Mouse (Mus musculus): ENCODE results near the gene Ctla4. TPM values are rescaled to one million over a fixed set of nuclear protein-coding genes. Genes with fewer than 3 reads are reported as not detected.
A peak's percentile ranks its signal among the peaks of the same experiment; 100 is the strongest.

Gene Ctla4
- polyA plus RNA-seq, 1 experiment from 2014 or later = not detected

GRCm38 (mm10) chr1:60861431-60861830, 25.4 kb upstream of the Ctla4 start:
- 84% methylated on average over 5 of the region's 5 CpGs for WGBS
- no peaks in the 10 kb centered on the region for H3K36me3 ChIP-seq (ENCODE audit: control insufficient read depth, insufficient read depth, low read length)
- DNase-seq (ENCODE audit: low spot score, missing footprints) (no peak), ATAC-seq (ENCODE audit: low FRiP score) (no peak)
- no peaks in the 10 kb centered on the region for H3K9me3 ChIP-seq (ENCODE audit: control insufficient read depth, low read length)
- no peak overlapping the region; the same call in 1 of the 2 replicates for H3K27ac ChIP-seq (ENCODE audit: low read depth, low read length)
- H3K9ac ChIP-seq (ENCODE audit: low read length) = no peak overlapping the region
- H3K4me2 ChIP-seq = no peak overlapping the region
- H3K4me3 ChIP-seq (ENCODE audit: low read depth, low read length) = no peak overlapping the region
- no peaks in the 10 kb centered on the region; the same call in 1 of the 2 replicates for H3K4me1 ChIP-seq (ENCODE audit: control insufficient read depth, insufficient read depth, low read length)
- H3K27me3 ChIP-seq (ENCODE audit: control insufficient read depth, insufficient read depth, low read length) = no peaks in the 10 kb centered on the region

- Histone ChIP-seq H3K4me1 (ENCODE audit: control insufficient read depth, insufficient read depth, low read length) (no peaks in the 10 kb centered on the region; the same call in 1 of the 2 replicates), H3K9ac (ENCODE audit: low read length) (no peak overlapping the region), H3K36me3 (ENCODE audit: control insufficient read depth, insufficient read depth, low read length) (no peaks in the 10 kb centered on the region), H3K9me3 (ENCODE audit: control insufficient read depth, low read length) (no peaks in the 10 kb centered on the region), H3K4me3 (ENCODE audit: low read depth, low read length) (no peak overlapping the region), H3K27me3 (ENCODE audit: control insufficient read depth, insufficient read depth, low read length) (no peaks in the 10 kb centered on the region), H3K27ac (ENCODE audit: low read depth, low read length) (no peak overlapping the region), H3K4me2 (no peak overlapping the region)
- DNase-seq (ENCODE audit: low spot score, missing footprints) = no peak
- 83% methylated on average over 3 of the region's 3 CpGs for WGBS
- no peak for ATAC-seq (ENCODE audit: low FRiP score)
Measured at GRCm38 (mm10) chr1:60862510-60862909, 24.3 kb upstream of the Ctla4 start.

GRCm38 (mm10) chr1:60862951-60863461, 23.8 kb upstream of the Ctla4 start:
- Histone ChIP-seq H3K9me3 (ENCODE audit: control insufficient read depth, low read length) (no peaks in the 10 kb centered on the region), H3K27ac (ENCODE audit: low read depth, low read length) (no peak overlapping the region), H3K9ac (ENCODE audit: low read length) (no peak overlapping the region), H3K4me2 (no peak overlapping the region), H3K4me3 (ENCODE audit: low read depth, low read length) (no peak overlapping the region), H3K4me1 (ENCODE audit: control insufficient read depth, insufficient read depth, low read length) (no peaks in the 10 kb centered on the region; the same call in 1 of the 2 replicates), H3K36me3 (ENCODE audit: control insufficient read depth, insufficient read depth, low read length) (no peaks in the 10 kb centered on the region), H3K27me3 (ENCODE audit: control insufficient read depth, insufficient read depth, low read length) (no peaks in the 10 kb centered on the region)
- DNase-seq (ENCODE audit: low spot score, missing footprints) (no peak), ATAC-seq (ENCODE audit: low FRiP score) (no peak)
- WGBS = 61% methylated on average over 13 of the region's 13 CpGs

DNA sequence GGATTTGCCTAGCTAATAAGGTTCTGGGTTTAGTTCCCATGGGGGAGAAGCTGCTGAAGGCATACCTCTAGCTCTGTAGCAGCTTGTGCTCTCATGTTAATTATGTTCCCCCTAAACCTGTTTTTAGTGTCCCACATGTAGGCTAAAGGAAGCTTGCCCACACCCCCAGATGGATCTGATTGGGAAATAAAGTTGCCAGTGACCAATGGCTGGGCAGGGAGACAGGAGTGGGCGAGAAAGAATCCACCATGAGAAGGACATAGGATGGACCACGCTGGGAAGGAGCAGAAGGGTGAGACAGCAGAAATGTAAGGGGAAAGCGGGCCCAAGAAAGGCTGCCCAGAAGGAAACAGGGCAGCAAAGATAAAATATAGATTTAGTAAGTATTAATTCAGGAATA, 23.1 kb upstream of the Ctla4 start:
- Histone ChIP-seq H3K4me2 (no peak overlapping the region), H3K36me3 (ENCODE audit: control insufficient read depth, insufficient read depth, low read length) (no peaks in the 10 kb centered on the region), H3K27me3 (ENCODE audit: control insufficient read depth, insufficient read depth, low read length) (no peaks in the 10 kb centered on the region), H3K9me3 (ENCODE audit: control insufficient read depth, low read length) (no peaks in the 10 kb centered on the region), H3K4me3 (ENCODE audit: low read depth, low read length) (no peak overlapping the region), H3K9ac (ENCODE audit: low read length) (no peak overlapping the region), H3K27ac (ENCODE audit: low read depth, low read length) (no peak overlapping the region), H3K4me1 (ENCODE audit: control insufficient read depth, insufficient read depth, low read length) (no peaks in the 10 kb centered on the region; the same call in 1 of the 2 replicates)
- WGBS = 78% methylated on average over 3 of the region's 3 CpGs
- ATAC-seq (ENCODE audit: low FRiP score) (no peak), DNase-seq (ENCODE audit: low spot score, missing footprints) (no peak)

- DNase-seq (ENCODE audit: low spot score, missing footprints) (no peak), ATAC-seq (ENCODE audit: low FRiP score) (no peak)
- Histone ChIP-seq H3K27ac (ENCODE audit: low read depth, low read length) (no peak overlapping the region), H3K4me2 (no peak overlapping the region), H3K4me3 (ENCODE audit: low read depth, low read length) (no peak overlapping the region), H3K36me3 (ENCODE audit: control insufficient read depth, insufficient read depth, low read length) (no peaks in the 10 kb centered on the region), H3K27me3 (ENCODE audit: control insufficient read depth, insufficient read depth, low read length) (no peaks in the 10 kb centered on the region), H3K9ac (ENCODE audit: low read length) (no peak overlapping the region), H3K9me3 (ENCODE audit: control insufficient read depth, low read length) (no peaks in the 10 kb centered on the region), H3K4me1 (ENCODE audit: control insufficient read depth, insufficient read depth, low read length) (no peaks in the 10 kb centered on the region; the same call in 1 of the 2 replicates)
- 93% methylated on average over 2 of the region's 2 CpGs for WGBS
Measured at GRCm38 (mm10) chr1:60865167-60865566, 21.6 kb upstream of the Ctla4 start.

DNA sequence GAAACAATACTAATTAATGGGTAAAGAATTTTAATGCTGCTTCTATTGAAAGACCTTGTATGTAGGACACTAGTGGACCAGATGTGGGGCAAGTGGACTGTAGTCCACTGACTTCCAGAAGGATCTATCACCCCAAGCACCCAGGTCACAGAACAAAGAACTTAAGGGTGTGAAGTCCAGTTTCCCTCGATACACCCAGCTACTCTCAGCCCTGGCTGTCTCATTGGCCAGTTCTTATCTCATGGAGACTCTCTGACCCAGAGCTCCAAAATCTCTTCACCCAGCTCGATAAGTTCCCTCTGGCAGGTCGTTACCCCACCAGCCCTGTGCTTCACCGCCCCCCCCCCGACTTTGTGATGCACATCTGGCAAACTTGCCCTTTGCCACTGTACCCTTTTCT, 20.8 kb upstream of the Ctla4 start:
- Histone ChIP-seq H3K36me3 (ENCODE audit: control insufficient read depth, insufficient read depth, low read length) (no peaks in the 10 kb centered on the region), H3K4me1 (ENCODE audit: control insufficient read depth, insufficient read depth, low read length) (no peaks in the 10 kb centered on the region; the same call in 1 of the 2 replicates), H3K9me3 (ENCODE audit: control insufficient read depth, low read length) (no peaks in the 10 kb centered on the region), H3K4me2 (no peak overlapping the region), H3K9ac (ENCODE audit: low read length) (no peak overlapping the region), H3K27ac (ENCODE audit: low read depth, low read length) (no peak overlapping the region), H3K27me3 (ENCODE audit: control insufficient read depth, insufficient read depth, low read length) (no peaks in the 10 kb centered on the region), H3K4me3 (ENCODE audit: low read depth, low read length) (no peak overlapping the region)
- DNase-seq (ENCODE audit: low spot score, missing footprints) (no peak), ATAC-seq (ENCODE audit: low FRiP score) (no peak)
- WGBS = 81% methylated on average over 5 of the region's 5 CpGs

- H3K36me3 ChIP-seq (ENCODE audit: control insufficient read depth, insufficient read depth, low read length) = no peaks in the 10 kb centered on the region
- ATAC-seq (ENCODE audit: low FRiP score) = 0 out of 2 replicates have a peak, but pooled peaks have one; percentile 9
- H3K27ac ChIP-seq (ENCODE audit: low read depth, low read length) = no peak overlapping the region
- no peaks in the 10 kb centered on the region for H3K9me3 ChIP-seq (ENCODE audit: control insufficient read depth, low read length)
- peak; percentile 91 for DNase-seq (ENCODE audit: low spot score, missing footprints)
- no peak overlapping the region for H3K4me3 ChIP-seq (ENCODE audit: low read depth, low read length)
- no peak overlapping the region for H3K4me2 ChIP-seq
- no peaks in the 10 kb centered on the region for H3K4me1 ChIP-seq (ENCODE audit: control insufficient read depth, insufficient read depth, low read length)
- no peak overlapping the region for H3K9ac ChIP-seq (ENCODE audit: low read length)
- no peaks in the 10 kb centered on the region for H3K27me3 ChIP-seq (ENCODE audit: control insufficient read depth, insufficient read depth, low read length)
- WGBS = 67% methylated on average over 17 of the region's 17 CpGs
Measured at GRCm38 (mm10) chr1:60868333-60869277, 18.2 kb upstream of the Ctla4 start.

GRCm38 (mm10) chr1:60875267-60875666, 11.5 kb upstream of the Ctla4 start:
- no peak for ATAC-seq (ENCODE audit: low FRiP score)
- no peak overlapping the region for H3K9ac ChIP-seq (ENCODE audit: low read length)
- WGBS = 74% methylated on average over 3 of the region's 3 CpGs
- no peak overlapping the region for H3K27ac ChIP-seq (ENCODE audit: low read depth, low read length)
- no peaks in the 10 kb centered on the region for H3K9me3 ChIP-seq (ENCODE audit: control insufficient read depth, low read length)
- H3K27me3 ChIP-seq (ENCODE audit: control insufficient read depth, insufficient read depth, low read length) = no peaks in the 10 kb centered on the region
- H3K4me3 ChIP-seq (ENCODE audit: low read depth, low read length) = no peak overlapping the region
- H3K4me1 ChIP-seq (ENCODE audit: control insufficient read depth, insufficient read depth, low read length) = no peaks in the 10 kb centered on the region
- no peak overlapping the region for H3K4me2 ChIP-seq
- no peaks in the 10 kb centered on the region for H3K36me3 ChIP-seq (ENCODE audit: control insufficient read depth, insufficient read depth, low read length)
- DNase-seq (ENCODE audit: low spot score, missing footprints) = no peak

All from midbrain, embryonic 11.5 days (tissue).